Mouse (Mus musculus): ENCODE measurements around the gene Olfr65. TPM values are rescaled to one million over a fixed set of nuclear protein-coding genes. Genes with fewer than 3 reads are reported as not detected.

The Olfr65 gene
- polyA plus RNA-seq, 1 experiment from 2014 or later: not detected

DNA sequence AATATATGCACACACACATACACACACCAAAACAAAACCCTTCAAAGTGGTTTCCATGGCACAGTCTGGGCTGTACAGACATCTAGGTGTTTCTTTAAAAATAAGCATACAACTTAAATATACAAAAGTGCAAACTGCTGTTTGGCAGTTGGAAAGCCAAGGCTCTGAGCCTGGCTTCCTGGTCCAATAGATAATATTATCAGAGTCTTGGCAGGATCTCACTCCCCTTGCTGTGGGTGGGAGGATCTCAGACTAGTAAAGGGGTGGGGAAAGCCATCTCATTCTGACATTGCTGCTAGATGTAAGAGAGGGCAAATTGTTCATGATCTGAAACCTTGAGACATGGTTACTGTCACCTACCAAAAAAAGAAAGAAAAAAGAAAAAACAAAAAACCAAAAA lies 32.6 kb upstream of the Olfr65 start:
- ATAC-seq (ENCODE audit: low FRiP score, low TSS enrichment): no peak
- Histone ChIP-seq H3K4me3 (ENCODE audit: low read depth, low read length) (no peak overlapping the region), H3K9ac (ENCODE audit: low read length) (no peak overlapping the region), H3K27ac (replicated peaks) (no peak overlapping the region), H3K4me2 (replicated peaks; ENCODE audit: low read depth) (no peak overlapping the region), H3K9me3 (ENCODE audit: control insufficient read depth, low read length) (no peaks in the 10 kb centered on the region), H3K27me3 (ENCODE audit: control insufficient read depth, insufficient read depth, low read length) (no peaks in the 10 kb centered on the region), H3K4me1 (replicated peaks; ENCODE audit: control insufficient read depth, insufficient read depth) (no peaks in the 10 kb centered on the region), H3K36me3 (ENCODE audit: control insufficient read depth, insufficient read depth, low read length) (no peaks in the 10 kb centered on the region)
- no peak for TF ChIP-seq EP300 (optimal IDR thresholded peaks at IDR 0.05)
- no peak for TF ChIP-seq CTCF (IDR thresholded peaks at IDR 0.05; ENCODE audit: low read depth)
- no peak for DNase-seq (ENCODE audit: low spot score)

DNA sequence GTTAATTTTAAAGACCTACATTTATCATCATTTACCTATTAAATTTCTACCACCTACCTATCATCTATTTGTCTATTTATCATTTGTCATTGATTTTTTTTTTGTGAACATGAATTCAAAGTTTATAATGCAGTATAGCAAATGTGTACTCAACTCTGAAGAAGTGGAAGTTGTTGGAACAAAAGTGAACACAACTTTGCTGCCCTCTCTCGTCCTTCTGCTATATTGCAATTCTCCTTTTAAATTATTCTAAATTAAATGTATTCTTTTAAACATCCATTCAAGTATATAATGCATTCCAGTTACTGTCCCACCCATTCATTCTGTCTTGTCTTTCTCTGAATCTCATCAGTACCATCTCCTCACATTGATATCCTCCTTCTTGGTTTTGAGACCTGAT lies 30.2 kb upstream of the Olfr65 start:
- Histone ChIP-seq H3K27ac (replicated peaks) (no peak overlapping the region), H3K27me3 (ENCODE audit: control insufficient read depth, insufficient read depth, low read length) (no peaks in the 10 kb centered on the region), H3K36me3 (ENCODE audit: control insufficient read depth, insufficient read depth, low read length) (no peaks in the 10 kb centered on the region), H3K9ac (ENCODE audit: low read length) (no peak overlapping the region), H3K4me3 (ENCODE audit: low read depth, low read length) (no peak overlapping the region), H3K4me2 (replicated peaks; ENCODE audit: low read depth) (no peak overlapping the region), H3K9me3 (ENCODE audit: control insufficient read depth, low read length) (no peaks in the 10 kb centered on the region), H3K4me1 (replicated peaks; ENCODE audit: control insufficient read depth, insufficient read depth) (no peaks in the 10 kb centered on the region)
- TF ChIP-seq EP300 (optimal IDR thresholded peaks at IDR 0.05) (no peak), CTCF (IDR thresholded peaks at IDR 0.05; ENCODE audit: low read depth) (peak; percentile 62)
- DNase-seq (ENCODE audit: low spot score): no peak
- WGBS: 2% methylated on average over 1 of the region's 1 CpGs
- ATAC-seq (ENCODE audit: low FRiP score, low TSS enrichment): no peak

DNA sequence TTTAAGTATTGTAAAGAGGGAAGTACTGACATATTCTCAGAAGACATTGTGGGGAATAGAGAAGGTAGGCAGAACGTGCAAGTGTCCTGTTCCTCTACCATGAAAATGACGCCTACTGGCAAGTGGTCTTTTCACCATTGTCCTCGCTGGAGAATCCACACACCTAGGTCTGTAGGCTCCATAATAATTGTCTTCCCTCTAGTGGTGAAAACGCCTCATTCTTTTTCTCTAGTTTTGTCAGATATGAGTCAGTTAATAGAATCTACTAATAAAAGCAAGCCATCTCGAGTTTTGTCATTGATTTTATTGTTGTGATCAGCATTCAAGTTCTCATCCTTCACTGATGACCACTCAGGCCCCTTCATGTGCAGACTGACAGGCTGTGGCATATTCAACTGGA lies 28.8 kb upstream of the Olfr65 start:
- 43% methylated on average over 5 of the region's 5 CpGs for WGBS
- no peak overlapping the region for H3K4me3 ChIP-seq (ENCODE audit: low read depth, low read length)
- no peaks in the 10 kb centered on the region for H3K9me3 ChIP-seq (ENCODE audit: control insufficient read depth, low read length)
- DNase-seq (ENCODE audit: low spot score) (no peak), ATAC-seq (ENCODE audit: low FRiP score, low TSS enrichment) (no peak)
- TF ChIP-seq CTCF (IDR thresholded peaks at IDR 0.05; ENCODE audit: low read depth): 0 out of 2 replicates have a peak, but pooled peaks have one; percentile 17
- TF ChIP-seq EP300 (optimal IDR thresholded peaks at IDR 0.05): no peak
- H3K9ac ChIP-seq (ENCODE audit: low read length): no peak overlapping the region
- H3K4me2 ChIP-seq (replicated peaks; ENCODE audit: low read depth): no peak overlapping the region
- H3K36me3 ChIP-seq (ENCODE audit: control insufficient read depth, insufficient read depth, low read length): no peaks in the 10 kb centered on the region
- H3K27me3 ChIP-seq (ENCODE audit: control insufficient read depth, insufficient read depth, low read length): no peaks in the 10 kb centered on the region
- no peak overlapping the region for H3K27ac ChIP-seq (replicated peaks)
- no peaks in the 10 kb centered on the region for H3K4me1 ChIP-seq (replicated peaks; ENCODE audit: control insufficient read depth, insufficient read depth)

GRCm38 (mm10) chr7:103877093-103877492 lies 26.2 kb upstream of the Olfr65 start:
- H3K4me2 ChIP-seq (replicated peaks; ENCODE audit: low read depth): no peak overlapping the region
- H3K9me3 ChIP-seq (ENCODE audit: control insufficient read depth, low read length): no peaks in the 10 kb centered on the region
- H3K27ac ChIP-seq (replicated peaks): no peak overlapping the region
- ATAC-seq (ENCODE audit: low FRiP score, low TSS enrichment): no peak
- no peak overlapping the region for H3K4me3 ChIP-seq (ENCODE audit: low read depth, low read length)
- H3K9ac ChIP-seq (ENCODE audit: low read length): no peak overlapping the region
- no peaks in the 10 kb centered on the region for H3K36me3 ChIP-seq (ENCODE audit: control insufficient read depth, insufficient read depth, low read length)
- TF ChIP-seq CTCF (IDR thresholded peaks at IDR 0.05; ENCODE audit: low read depth) (no peak), EP300 (optimal IDR thresholded peaks at IDR 0.05) (no peak)
- no peak for DNase-seq (ENCODE audit: low spot score)
- no peaks in the 10 kb centered on the region for H3K4me1 ChIP-seq (replicated peaks; ENCODE audit: control insufficient read depth, insufficient read depth)
- WGBS: 67% methylated on average over 2 of the region's 2 CpGs
- H3K27me3 ChIP-seq (ENCODE audit: control insufficient read depth, insufficient read depth, low read length): no peaks in the 10 kb centered on the region

DNA sequence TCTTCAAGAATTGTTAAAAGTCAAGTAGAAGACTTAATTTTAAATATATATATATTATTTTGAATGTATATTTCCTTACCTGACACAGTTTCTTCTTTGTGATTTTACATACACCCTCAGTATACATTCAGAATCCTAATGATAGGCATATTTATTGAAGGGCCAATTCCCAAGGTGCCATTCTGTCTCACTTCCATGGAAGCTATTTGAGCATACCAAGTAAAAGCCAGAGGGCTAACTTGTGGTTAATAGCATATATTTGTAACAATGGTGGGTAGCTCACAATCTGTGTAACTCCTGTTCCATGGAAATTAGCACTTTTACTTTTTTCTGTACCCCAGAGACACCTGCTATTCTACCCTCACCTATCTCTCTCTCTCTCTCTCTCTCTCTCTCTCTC lies 17.1 kb upstream of the Olfr65 start, which contains the start of gene Olfr66:
TSS of gene Olfr66 (minus strand) at position 101 of the 400 bp plus-strand sequence.
- Histone ChIP-seq H3K36me3 (ENCODE audit: control insufficient read depth, insufficient read depth, low read length) (no peaks in the 10 kb centered on the region), H3K4me2 (replicated peaks; ENCODE audit: low read depth) (no peak within 1 kb of the TSS), H3K27ac (replicated peaks) (no peak within 1 kb of the TSS), H3K9me3 (ENCODE audit: control insufficient read depth, low read length) (no peaks in the 10 kb centered on the region), H3K4me1 (replicated peaks; ENCODE audit: control insufficient read depth, insufficient read depth) (no peaks in the 10 kb centered on the region), H3K9ac (ENCODE audit: low read length) (no peak within 1 kb of the TSS), H3K4me3 (ENCODE audit: low read depth, low read length) (no peak within 1 kb of the TSS), H3K27me3 (ENCODE audit: control insufficient read depth, insufficient read depth, low read length) (no peaks in the 10 kb centered on the region)
- ATAC-seq (ENCODE audit: low FRiP score, low TSS enrichment) (no peak), DNase-seq (ENCODE audit: low spot score) (no peak)
- TF ChIP-seq EP300 (optimal IDR thresholded peaks at IDR 0.05) (no peak), CTCF (IDR thresholded peaks at IDR 0.05; ENCODE audit: low read depth) (no peak)

DNA sequence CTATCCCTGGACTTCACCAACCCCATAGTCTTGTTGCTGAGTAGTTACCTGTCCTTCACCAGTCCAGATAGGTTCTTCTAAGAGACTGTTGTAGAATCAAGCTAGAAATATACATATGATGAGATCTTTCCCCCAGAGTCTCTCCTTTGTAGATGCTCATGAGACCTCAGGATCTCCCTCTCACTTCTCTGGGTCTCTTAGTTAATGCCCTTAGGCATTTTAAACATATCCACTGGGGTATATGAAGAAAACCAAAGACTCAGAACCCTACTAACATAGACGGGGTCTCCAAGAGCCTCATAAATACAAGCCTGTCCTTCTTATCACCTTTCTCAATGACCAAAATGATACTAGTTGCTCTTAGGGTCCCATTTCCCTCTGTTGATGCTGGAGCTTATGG lies 8.9 kb upstream of the Olfr65 start, which contains the start of gene Olfr64:
TSS of gene Olfr64 (minus strand) at position 101 of the 400 bp plus-strand sequence.
- WGBS: 83% methylated on average over 1 of the region's 1 CpGs
- H3K9ac ChIP-seq (ENCODE audit: low read length): no peak within 1 kb of the TSS
- H3K4me2 ChIP-seq (replicated peaks; ENCODE audit: low read depth): no peak within 1 kb of the TSS
- no peak for DNase-seq (ENCODE audit: low spot score)
- no peak for ATAC-seq (ENCODE audit: low FRiP score, low TSS enrichment)
- H3K27ac ChIP-seq (replicated peaks): no peak within 1 kb of the TSS
- no peaks in the 10 kb centered on the region for H3K4me1 ChIP-seq (replicated peaks; ENCODE audit: control insufficient read depth, insufficient read depth)
- no peaks in the 10 kb centered on the region for H3K9me3 ChIP-seq (ENCODE audit: control insufficient read depth, low read length)
- no peaks in the 10 kb centered on the region for H3K36me3 ChIP-seq (ENCODE audit: control insufficient read depth, insufficient read depth, low read length)
- no peak for TF ChIP-seq EP300 (optimal IDR thresholded peaks at IDR 0.05)
- no peak for TF ChIP-seq CTCF (IDR thresholded peaks at IDR 0.05; ENCODE audit: low read depth)
- no peaks in the 10 kb centered on the region for H3K27me3 ChIP-seq (ENCODE audit: control insufficient read depth, insufficient read depth, low read length)
- H3K4me3 ChIP-seq (ENCODE audit: low read depth, low read length): no peak within 1 kb of the TSS
